Mouse (Mus musculus): ENCODE measurements around the gene Zswim5.

- TF ChIP-seq EP300 (optimal IDR thresholded peaks at IDR 0.05) (no peak), CTCF (IDR thresholded peaks at IDR 0.05; ENCODE audit: low read depth) (no peak)
Observed at GRCm38 (mm10) chr4:116944055-116944454, 66.9 kb downstream of the Zswim5 start.

Data from stomach, postnatal 0 days (tissue).